In genomic region chr13:104286336-104286735, GRCm38 (mm10) we compare ENCODE assay signal across 7 mouse cellular contexts. TPM values are rescaled to one million over a fixed set of nuclear protein-coding genes. Genes with fewer than 3 reads are reported as not detected.
DNase-seq lines count a peak whose midpoint lies in the region; ATAC-seq and TF ChIP-seq lines count a peak whose summit lies in the region.

No protein-coding gene starts in this region.

- DNase-seq in spleen, adult 2 months (ENCODE audit: low read depth in 1 of 2, low spot score in 2 of 2), result no peak
- DNase-seq in spleen, postnatal 4 days (ENCODE audit: low spot score in 2 of 2), result no peak
- no peak for DNase-seq in forebrain, embryonic 11.5 days (ENCODE audit: low spot score)
- DNase-seq in retina, embryonic 14.5 days (ENCODE audit: low spot score), result peak; percentile 10
- no peak for DNase-seq in ovary, postnatal 14 days (ENCODE audit: low spot score)
- DNase-seq in frontal cortex, postnatal 25 days (ENCODE audit: low spot score in 2 of 2), result no peak

- H3K9ac ChIP-seq in forebrain, embryonic 11.5 days (ENCODE audit: low read length), result peak overlapping the region; percentile 50; the same call in 1 of the 2 replicates
- 0 out of 2 replicates have a peak overlapping the region, but pooled peaks have one; percentile 45 for H3K9ac ChIP-seq in intestine, postnatal 0 days (ENCODE audit: low read depth, low read length)

- peak; percentile 35 for ATAC-seq in forebrain, embryonic 11.5 days (replicated peaks; ENCODE audit: low FRiP score)
- no peak for ATAC-seq in intestine, postnatal 0 days

- H3K4me1 ChIP-seq in spleen, adult 2 months (ENCODE audit: control insufficient read depth, insufficient read depth, insufficient read length), result peaks cover 3% of the 10 kb centered on the region; the same call in 1 of the 2 replicates
- H3K4me1 ChIP-seq in forebrain, embryonic 11.5 days (replicated peaks; ENCODE audit: control insufficient read depth, insufficient read depth, low read length), result peaks cover 6% of the 10 kb centered on the region; the same call in 1 of the 2 replicates
- H3K4me1 ChIP-seq in intestine, postnatal 0 days (replicated peaks; ENCODE audit: control insufficient read depth, insufficient read depth, low read length), result no peaks in the 10 kb centered on the region

- TF ChIP-seq CTCF in spleen, adult 2 months (IDR thresholded peaks at IDR 0.05; ENCODE audit: extremely low read depth, insufficient read depth, insufficient read length, insufficient replicate concordance), result no peak
- no peak for TF ChIP-seq CTCF in intestine, postnatal 0 days (IDR thresholded peaks at IDR 0.05; ENCODE audit: low read depth)

- WGBS in spleen, adult 2 months, result 0% methylated on average over 4 of the region's 4 CpGs
- WGBS in forebrain, embryonic 11.5 days, result 3% methylated on average over 4 of the region's 4 CpGs
- 2% methylated on average over 4 of the region's 4 CpGs for WGBS in intestine, postnatal 0 days

- no peak for TF ChIP-seq POLR2A in spleen, adult 2 months (IDR thresholded peaks at IDR 0.05; ENCODE audit: low read depth, low read length)

- no peaks in the 10 kb centered on the region for H3K36me3 ChIP-seq in spleen, adult 2 months (ENCODE audit: control insufficient read depth, insufficient read depth, low read length)
- H3K36me3 ChIP-seq in forebrain, embryonic 11.5 days (ENCODE audit: control insufficient read depth, insufficient read depth, low read length), result no peaks in the 10 kb centered on the region
- no peaks in the 10 kb centered on the region for H3K36me3 ChIP-seq in intestine, postnatal 0 days (ENCODE audit: control insufficient read depth, insufficient read depth)

- peak overlapping the region; percentile 66 for H3K4me3 ChIP-seq in spleen, adult 2 months (ENCODE audit: extremely low read depth, insufficient read depth, insufficient read length)
- peak overlapping the region; percentile 43 for H3K4me3 ChIP-seq in forebrain, embryonic 11.5 days (ENCODE audit: low read depth, low read length)
- H3K4me3 ChIP-seq in intestine, postnatal 0 days (ENCODE audit: low read depth, low read length), result peak overlapping the region; percentile 59

- no peaks in the 10 kb centered on the region for H3K27me3 ChIP-seq in spleen, adult 2 months (ENCODE audit: control insufficient read depth, insufficient read depth, low read length)
- no peaks in the 10 kb centered on the region for H3K27me3 ChIP-seq in forebrain, embryonic 11.5 days (ENCODE audit: control insufficient read depth, insufficient read depth, low read length)
- H3K27me3 ChIP-seq in intestine, postnatal 0 days (replicated peaks; ENCODE audit: control insufficient read depth, insufficient read depth, low read length), result no peaks in the 10 kb centered on the region

- H3K9me3 ChIP-seq in forebrain, embryonic 11.5 days (ENCODE audit: control insufficient read depth, low read length), result no peaks in the 10 kb centered on the region
- no peaks in the 10 kb centered on the region for H3K9me3 ChIP-seq in intestine, postnatal 0 days (ENCODE audit: control insufficient read depth)

- no peak overlapping the region; the same call in 1 of the 2 replicates for H3K27ac ChIP-seq in spleen, adult 2 months (ENCODE audit: insufficient read depth, low read length)
- H3K27ac ChIP-seq in forebrain, embryonic 11.5 days (ENCODE audit: low read depth, low read length), result 0 out of 2 replicates have a peak overlapping the region, but pooled peaks have one; percentile 10
- H3K27ac ChIP-seq in intestine, postnatal 0 days (ENCODE audit: low read depth, low read length), result peak overlapping the region; percentile 68

- H3K4me2 ChIP-seq in forebrain, embryonic 11.5 days (ENCODE audit: low read depth, low read length, severe bottlenecking), result peak overlapping the region; percentile 70
- peak overlapping the region; percentile 79 for H3K4me2 ChIP-seq in intestine, postnatal 0 days (replicated peaks; ENCODE audit: low read depth)

RNA-seq across cellular contexts. Expression of gene Adamts6, which starts 1.3 kb away (rescaled TPM):
- polyA plus RNA-seq in spleen, adult 2 months (2012; rRNA removed), result 2.4 and 2.9 TPM in 2 replicates
- polyA plus RNA-seq in forebrain, embryonic 11.5 days (2014; fragmentation: Nextera tagmentation; extraction: Ambion mirVana), result 2.9 and 3.2 TPM in 2 replicates
- 0.37 and 0.58 TPM in 2 replicates for polyA plus RNA-seq in intestine, postnatal 0 days (2015; fragmentation: Nextera tagmentation; extraction: Ambion mirVana)

RNA-seq across cellular contexts. Expression of gene Ppwd1, which starts 57.7 kb away (rescaled TPM):
- 0.67 and 1.1 TPM in 2 replicates for polyA plus RNA-seq in spleen, adult 2 months (2012; rRNA removed)
- polyA plus RNA-seq in forebrain, embryonic 11.5 days (2014; fragmentation: Nextera tagmentation; extraction: Ambion mirVana), result 15.8 and 16.6 TPM in 2 replicates
- 5.0 and 6.3 TPM in 2 replicates for polyA plus RNA-seq in intestine, postnatal 0 days (2015; fragmentation: Nextera tagmentation; extraction: Ambion mirVana)

RNA-seq across cellular contexts. Expression of gene Cenpk, which starts 57.9 kb away (rescaled TPM):
- polyA plus RNA-seq in spleen, adult 2 months (2012; rRNA removed), result 0.13 and 0.21 TPM in 2 replicates
- polyA plus RNA-seq in forebrain, embryonic 11.5 days (2014; fragmentation: Nextera tagmentation; extraction: Ambion mirVana), result 77.8 and 92.6 TPM in 2 replicates
- polyA plus RNA-seq in intestine, postnatal 0 days (2015; fragmentation: Nextera tagmentation; extraction: Ambion mirVana), result 23.9 and 25.1 TPM in 2 replicates

Comparison
In these comparisons a context has a peak if more than half of its experiments do, and no peak if none do; other contexts are left out.
1. RNA of gene Cenpk, which starts 57.9 kb away (polyA plus RNA-seq): 77.8 to 92.6 TPM in forebrain, embryonic 11.5 days and 23.9 to 25.1 TPM in intestine, postnatal 0 days; 0.13 to 0.21 TPM in spleen, adult 2 months; every median in the first group is over 10 times any median in the second.
2. Peak in every context shown above with its lines, with median percentiles within 50 percentile points of each other: H3K4me3 ChIP-seq.